Mouse (Mus musculus) spleen, adult 2 months (tissue): Measurements from ENCODE around the gene Gpx5. TPM values are rescaled to one million over a fixed set of nuclear protein-coding genes. Genes with fewer than 3 reads are reported as not detected.

Experiments
- DNase-seq, 2 experiments: peaks; one replicate each; pipeline versions ENCODE4 v3.0.0 to v3.0.0-alpha.2; 2012 to 2021; ENCODE audit warnings: low spot score in 2 of 2, low read depth in 1 of 2
- H3K27ac ChIP-seq: fragments of 200-500 bp; 2 replicates; pipeline ENCODE4 v1.5.1; 2012; ENCODE audit warnings: low read length, inconsistent platforms; ENCODE audit not compliant: insufficient read depth
- H3K27me3 ChIP-seq: fragments of 200-500 bp; 2 replicates; pipeline ENCODE4 v1.6.1; 2012; ENCODE audit warnings: mild to moderate bottlenecking, moderate library complexity, low read length, inconsistent platforms; ENCODE audit not compliant: control insufficient read depth, insufficient read depth
- H3K36me3 ChIP-seq: fragments of 200-500 bp; 2 replicates; pipeline ENCODE4 v1.6.1; 2012; ENCODE audit warnings: mild to moderate bottlenecking, low read length, inconsistent platforms; ENCODE audit not compliant: control insufficient read depth, insufficient read depth
- H3K4me1 ChIP-seq: fragments of 200-500 bp; 2 replicates; pipeline ENCODE4 v1.6.1; 2011; ENCODE audit warnings: inconsistent platforms; ENCODE audit not compliant: control insufficient read depth, insufficient read depth, insufficient read length
- H3K4me3 ChIP-seq: fragments of 200-500 bp; 2 replicates; pipeline ENCODE4 v1.5.1; 2011; ENCODE audit warnings: mild to moderate bottlenecking, inconsistent platforms; ENCODE audit not compliant: insufficient read depth, insufficient read length; ENCODE audit errors: extremely low read depth
- CTCF ChIP-seq: fragments of 200-500 bp; IDR thresholded peaks from 2 replicates; pipeline ENCODE4 v1.5.1; 2011; ENCODE audit warnings: mild to moderate bottlenecking, inconsistent platforms; ENCODE audit not compliant: insufficient read depth, insufficient read length, insufficient replicate concordance; ENCODE audit errors: extremely low read depth
- POLR2A ChIP-seq: fragments of 200-500 bp; IDR thresholded peaks from 2 replicates; pipeline ENCODE4 v1.6.1; 2011; ENCODE audit warnings: low read depth, low read length, inconsistent platforms
- WGBS: fragments of 180-500 bp; shearing (Covaris S2); methylation state at CpG from one replicate; pipeline ENCODE4 v1.1.7; 2018; 5-methylcytosine and 5-hydroxymethylcytosine counted together
- polyA plus RNA-seq: library from polyadenylated mRNA; depleted of rRNA; stranded (reverse); fragments of >200 nt; gene quantifications from 2 replicates; pipeline ENCODE4 v1.2.3, GENCODE M21; 2012; rRNA removed

Gpx5 gene
- polyA plus RNA-seq, 1 experiment = not detected

DNA sequence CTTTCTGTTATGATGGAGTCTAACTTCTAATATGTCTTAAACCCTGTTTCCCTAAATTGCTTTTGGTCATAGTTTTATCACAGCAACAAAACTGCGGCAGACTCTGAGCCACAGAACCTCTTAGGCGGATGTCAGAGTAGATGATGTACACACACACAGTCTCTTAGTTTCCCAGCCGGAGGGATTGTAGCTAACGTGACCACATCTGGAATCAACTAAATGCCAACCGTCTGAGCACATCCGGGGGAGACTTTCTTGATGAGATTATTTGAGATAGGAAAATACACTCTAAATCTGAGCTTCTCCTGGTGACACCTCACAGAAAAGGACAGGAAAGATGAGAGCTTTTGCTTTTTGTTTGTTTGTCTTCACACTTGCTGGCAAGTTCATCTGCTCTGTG lies 55.4 kb downstream of the Gpx5 start:
- no peak overlapping the region for H3K27ac ChIP-seq
- no peak for DNase-seq
- H3K4me3 ChIP-seq = no peak overlapping the region
- WGBS = 96% methylated on average over 6 of the region's 6 CpGs
- TF ChIP-seq POLR2A (no peak), CTCF (no peak)
- peaks cover 4% of the 10 kb centered on the region; the same call in 1 of the 2 replicates for H3K4me1 ChIP-seq
- H3K27me3 ChIP-seq = peaks cover 4% of the 10 kb centered on the region; the same call in 1 of the 2 replicates
- no peaks in the 10 kb centered on the region for H3K36me3 ChIP-seq

DNA sequence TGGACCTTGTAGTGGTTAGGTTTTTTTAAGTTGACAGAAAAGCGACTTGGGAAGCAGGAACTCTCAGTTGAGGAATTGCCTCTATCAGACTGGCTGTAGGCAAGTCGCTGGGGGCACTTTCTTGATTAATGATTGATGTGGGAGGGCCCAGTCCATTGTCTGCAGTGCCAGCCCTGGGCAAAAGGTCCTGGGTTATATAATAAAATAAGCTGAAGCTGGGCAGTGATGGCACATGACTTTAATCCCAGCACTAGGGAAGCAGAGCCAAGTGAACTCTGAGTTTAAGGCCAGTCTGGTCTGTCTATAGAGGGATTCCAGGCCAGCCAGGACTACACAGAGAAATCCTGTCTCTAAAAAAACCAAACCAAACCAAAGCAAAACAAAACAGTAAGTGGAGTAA lies 55.8 kb downstream of the Gpx5 start:
- H3K27me3 ChIP-seq = peaks cover 4% of the 10 kb centered on the region; the same call in 1 of the 2 replicates
- 87% methylated on average over 2 of the region's 2 CpGs for WGBS
- no peak overlapping the region for H3K27ac ChIP-seq
- peaks cover 4% of the 10 kb centered on the region; the same call in 1 of the 2 replicates for H3K4me1 ChIP-seq
- H3K4me3 ChIP-seq = no peak overlapping the region
- no peak for DNase-seq
- no peak for TF ChIP-seq POLR2A
- TF ChIP-seq CTCF = no peak
- no peaks in the 10 kb centered on the region for H3K36me3 ChIP-seq

Other genes starting within 250 kb of the Gpx5 start
- not detected in 2 replicates for gene Olfr1370, start 217.8 kb downstream of the Gpx5 start, polyA plus RNA-seq
- not detected in 2 replicates for gene Olfr1369-ps1, start 181.2 kb downstream of the Gpx5 start, polyA plus RNA-seq
- not detected in 2 replicates for gene Olfr263, start 163.1 kb downstream of the Gpx5 start, polyA plus RNA-seq
- gene Olfr1368, start 146.9 kb downstream of the Gpx5 start, polyA plus RNA-seq = not detected in 2 replicates
- 63.9 and 82.1 TPM in 2 replicates for gene Trim27, start 113.3 kb downstream of the Gpx5 start, polyA plus RNA-seq
- not detected in 2 replicates for gene Gpx6, start 19.4 kb upstream of the Gpx5 start, polyA plus RNA-seq
- gene Olfr1367, start 54.2 kb upstream of the Gpx5 start, polyA plus RNA-seq = not detected in 2 replicates
- 0.38 and 0.62 TPM in 2 replicates for gene Zscan12, start 70.1 kb upstream of the Gpx5 start, polyA plus RNA-seq
- 12.5 and 15.2 TPM in 2 replicates for gene Zkscan3, start 110.0 kb upstream of the Gpx5 start, polyA plus RNA-seq
- gene Pgbd1, start 148.3 kb upstream of the Gpx5 start, polyA plus RNA-seq = 0.13 and 0.28 TPM in 2 replicates
- 6.7 and 8.5 TPM in 2 replicates for gene Zscan26, start 161.0 kb upstream of the Gpx5 start, polyA plus RNA-seq
- not detected in 2 replicates for gene Nkapl, start 175.8 kb upstream of the Gpx5 start, polyA plus RNA-seq
- 0.29 and 0.34 TPM in 2 replicates for gene Zkscan4, start 186.2 kb upstream of the Gpx5 start, polyA plus RNA-seq
- gene Gm10065, start 186.7 kb upstream of the Gpx5 start, polyA plus RNA-seq = not detected in 2 replicates
- 0.13 and 0.16 TPM in 2 replicates for gene AK157302, start 202.5 kb upstream of the Gpx5 start, polyA plus RNA-seq
- gene Gm11273, start 208.7 kb upstream of the Gpx5 start, polyA plus RNA-seq = 3.2 and 4.5 TPM in 2 replicates
- 1.6 and 2.0 TPM in 2 replicates for gene Zkscan8, start 238.4 kb upstream of the Gpx5 start, polyA plus RNA-seq